Mouse (Mus musculus) liver, embryonic 16.5 days (tissue): Measurements from ENCODE around the gene Slit2. TPM values are rescaled to one million over a fixed set of nuclear protein-coding genes. Genes with fewer than 3 reads are reported as not detected.

Experiments used
- ATAC-seq: fragments of 200-750 bp; cut with Nextera tagmentation; 2 replicates; pipeline ENCODE4 v1.8.0; 2017; ENCODE audit warnings: low read depth, mild to moderate bottlenecking, moderate number of reproducible peaks, moderate library complexity
- H3K27ac ChIP-seq: fragments of 300-500 bp; sonication (generic); 2 replicates; pipeline ENCODE4 v1.5.1; 2014; ENCODE audit warnings: mild to moderate bottlenecking, low read length
- H3K27me3 ChIP-seq: fragments of 300-500 bp; sonication (generic); 2 replicates; pipeline ENCODE4 v1.6.1; 2014; ENCODE audit warnings: low read depth, low read length, mixed read lengths; ENCODE audit not compliant: control insufficient read depth, insufficient read depth
- H3K36me3 ChIP-seq: fragments of 300-500 bp; sonication (generic); 2 replicates; pipeline ENCODE4 v1.6.1; 2014; ENCODE audit warnings: mild to moderate bottlenecking; ENCODE audit not compliant: control insufficient read depth, insufficient read depth
- H3K4me1 ChIP-seq: fragments of 300-500 bp; sonication (generic); 2 replicates; pipeline ENCODE4 v1.6.1; 2014; ENCODE audit warnings: low read depth, low read length, mixed read lengths; ENCODE audit not compliant: control insufficient read depth
- H3K4me2 ChIP-seq: fragments of 300-500 bp; sonication (generic); 2 replicates; pipeline ENCODE4 v1.6.1; 2014; ENCODE audit warnings: low read depth, low read length, mixed read lengths
- H3K4me3 ChIP-seq: fragments of 300-500 bp; sonication (generic); 2 replicates; pipeline ENCODE4 v1.5.1; 2014; ENCODE audit warnings: low read depth, mild to moderate bottlenecking, low read length
- H3K9ac ChIP-seq: fragments of 300-500 bp; sonication (generic); 2 replicates; pipeline ENCODE4 v1.6.1; 2014; ENCODE audit warnings: low read depth, low read length
- H3K9me3 ChIP-seq: fragments of 300-500 bp; sonication (generic); replicated peaks from 2 replicates; pipeline ENCODE4 v1.6.1; 2016; ENCODE audit warnings: low read length; ENCODE audit not compliant: control insufficient read depth
- WGBS: fragments of 180-500 bp; shearing (Covaris S2); extraction: QIAGEN DNeasy Blood & Tissue Kit; methylation state at CpG from one replicate; pipeline ENCODE4 v1.1.7; 2014; ENCODE audit not compliant: insufficient replicate concordance; 5-methylcytosine and 5-hydroxymethylcytosine counted together
- polyA plus RNA-seq: library from polyadenylated mRNA; unstranded; fragments of >200 nt; fragmentation: Nextera tagmentation; extraction: Ambion mirVana; gene quantifications from 2 replicates; pipeline ENCODE4 v1.2.1, GENCODE M21; 2015

The Slit2 gene
- polyA plus RNA-seq, 1 experiment from 2014 or later: 0.47 TPM

DNA sequence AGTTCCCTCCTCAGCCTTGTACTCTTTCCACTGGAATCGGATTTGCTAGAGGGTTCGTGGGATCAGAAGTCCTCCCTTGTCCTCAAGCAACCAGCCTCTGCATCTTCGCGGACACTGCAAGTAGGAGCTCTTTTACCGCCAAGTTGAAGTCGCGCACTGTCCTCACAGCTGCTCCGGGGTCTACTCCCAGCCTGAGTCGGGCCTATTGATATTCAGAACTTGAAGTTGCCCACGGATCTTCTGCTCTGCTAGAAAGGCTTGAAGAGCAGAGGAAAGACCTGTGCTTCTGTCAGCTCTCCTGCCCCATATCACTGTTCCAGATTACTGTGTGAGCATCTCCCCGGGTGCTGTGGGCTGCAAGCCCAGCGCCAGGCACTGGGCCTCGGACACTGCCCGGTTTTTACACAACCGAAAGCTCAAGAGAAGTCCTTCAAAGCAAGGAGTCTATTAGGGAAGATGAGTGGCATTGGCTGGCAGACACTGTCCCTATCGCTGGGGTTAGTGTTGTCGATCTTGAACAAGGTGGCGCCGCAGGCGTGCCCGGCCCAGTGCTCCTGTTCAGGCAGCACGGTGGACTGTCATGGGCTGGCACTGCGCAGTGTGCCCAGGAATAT, 1.8 kb downstream of the Slit2 start:
- no peak for ATAC-seq
- H3K4me2 ChIP-seq: peak overlapping the region; percentile 81; the same call in 1 of the 2 replicates
- H3K27me3 ChIP-seq: peaks cover 40% of the 10 kb centered on the region
- H3K9ac ChIP-seq: no peak overlapping the region
- 1% methylated on average over 23 of the region's 23 CpGs for WGBS
- H3K9me3 ChIP-seq: no peaks in the 10 kb centered on the region
- H3K4me3 ChIP-seq: 0 out of 2 replicates have a peak overlapping the region, but pooled peaks have one; percentile 2
- no peak overlapping the region for H3K27ac ChIP-seq
- H3K4me1 ChIP-seq: no peaks in the 10 kb centered on the region
- H3K36me3 ChIP-seq: no peaks in the 10 kb centered on the region

DNA sequence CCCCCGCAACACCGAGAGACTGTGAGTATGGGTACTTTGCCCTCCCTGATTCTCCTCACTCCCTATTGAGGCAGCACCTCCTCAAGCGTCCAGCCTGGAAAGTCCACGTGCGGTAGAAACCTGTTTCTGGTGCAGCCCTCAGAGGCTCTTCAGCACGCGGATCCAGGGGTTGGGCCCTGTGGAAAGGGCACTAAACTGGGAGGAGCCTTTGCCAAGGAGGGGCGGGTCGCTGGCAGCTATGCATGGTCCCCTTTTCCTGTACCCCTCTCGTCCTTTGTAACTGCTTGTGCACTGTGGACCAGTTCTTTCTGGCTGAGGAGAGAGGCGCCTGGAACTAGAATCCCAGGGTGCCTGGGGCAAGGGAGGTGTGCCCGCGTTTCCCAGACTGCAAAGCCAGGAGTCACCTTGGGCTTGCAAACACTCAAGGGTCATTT, 2.3 kb downstream of the Slit2 start:
- Histone ChIP-seq H3K27me3 (peaks cover 40% of the 10 kb centered on the region), H3K4me3 (peak overlapping the region; percentile 6; the same call in 1 of the 2 replicates)

DNA sequence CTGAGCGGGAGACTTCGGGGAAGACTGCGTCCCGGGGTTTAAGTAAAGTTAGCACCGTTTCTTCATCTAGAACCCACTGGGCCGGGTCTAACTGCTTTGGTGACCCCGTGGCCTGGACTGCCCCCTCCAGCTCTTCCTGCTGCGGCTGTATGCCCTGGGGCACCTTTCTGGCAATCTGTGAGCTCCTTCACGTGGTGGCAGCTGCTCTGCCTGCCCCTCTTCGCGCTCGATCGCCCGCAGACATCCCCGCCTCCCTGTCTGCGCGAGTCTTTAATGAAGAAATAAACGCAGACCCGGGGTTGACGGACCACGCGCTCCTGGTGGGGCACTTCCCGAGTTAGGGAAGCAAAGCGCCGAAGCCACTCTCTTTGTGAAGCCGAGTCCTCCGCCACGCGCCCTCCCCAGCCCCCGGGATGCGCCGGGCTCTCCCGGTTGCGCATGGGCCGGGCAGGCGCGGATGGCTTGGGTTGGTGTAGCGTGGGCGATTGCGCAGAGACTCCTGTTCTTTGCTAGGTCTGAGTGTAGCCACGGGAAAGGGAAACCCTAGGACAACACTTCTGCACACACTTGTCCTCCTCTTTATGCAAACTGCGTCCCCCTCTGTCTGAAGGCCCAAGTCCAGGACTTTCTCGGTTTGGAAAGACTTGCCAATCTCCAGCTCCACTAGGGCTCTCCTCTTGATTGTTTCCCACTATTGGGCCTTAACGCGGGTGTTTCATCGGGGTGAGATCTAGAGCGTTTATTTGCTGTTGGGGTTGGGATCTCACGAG, 3.1 kb downstream of the Slit2 start:
- no peaks in the 10 kb centered on the region for H3K36me3 ChIP-seq
- H3K9ac ChIP-seq: no peak overlapping the region
- no peak overlapping the region for H3K27ac ChIP-seq
- peak overlapping the region; percentile 25; the same call in 1 of the 2 replicates for H3K4me2 ChIP-seq
- H3K27me3 ChIP-seq: peaks cover 40% of the 10 kb centered on the region
- H3K9me3 ChIP-seq: no peaks in the 10 kb centered on the region
- ATAC-seq: no peak
- H3K4me3 ChIP-seq: peak overlapping the region; percentile 16; the same call in 1 of the 2 replicates
- no peaks in the 10 kb centered on the region for H3K4me1 ChIP-seq
- 1% methylated on average over 48 of the region's 48 CpGs for WGBS

More for the DNA sequence above, 2.3 kb downstream of the Slit2 start:
- WGBS: 0% methylated on average over 13 of the region's 13 CpGs
- no peak overlapping the region; the same call in 1 of the 2 replicates for H3K4me2 ChIP-seq
- no peaks in the 10 kb centered on the region for H3K9me3 ChIP-seq
- H3K27ac ChIP-seq: no peak overlapping the region
- no peak for ATAC-seq
- H3K9ac ChIP-seq: no peak overlapping the region
- H3K36me3 ChIP-seq: no peaks in the 10 kb centered on the region
- no peaks in the 10 kb centered on the region for H3K4me1 ChIP-seq

DNA sequence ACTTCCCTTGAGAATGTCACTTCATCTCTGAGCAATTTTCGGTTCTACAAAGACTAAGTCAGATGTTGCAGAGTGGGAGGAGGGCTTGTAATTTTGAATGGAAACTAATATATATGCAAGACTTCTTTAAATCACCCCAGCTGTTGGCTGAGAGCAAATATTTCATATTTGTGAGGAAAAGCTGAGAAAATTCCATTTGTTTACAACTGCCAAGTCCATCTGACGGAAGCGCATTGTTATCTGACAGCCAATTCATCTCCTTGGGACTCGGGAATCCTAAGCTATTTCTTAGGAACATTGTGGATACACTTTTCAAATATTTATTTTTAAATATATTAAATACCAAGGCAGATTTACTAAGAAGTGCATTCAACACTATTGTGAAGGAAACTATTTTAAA, 8.0 kb downstream of the Slit2 start:
- peaks cover 10% of the 10 kb centered on the region for H3K27me3 ChIP-seq
- no peak overlapping the region for H3K4me2 ChIP-seq
- no peak overlapping the region for H3K4me3 ChIP-seq
- H3K36me3 ChIP-seq: no peaks in the 10 kb centered on the region
- H3K27ac ChIP-seq: no peak overlapping the region
- no peak overlapping the region for H3K9ac ChIP-seq
- no peaks in the 10 kb centered on the region for H3K4me1 ChIP-seq
- ATAC-seq: no peak
- WGBS: 65% methylated on average over 4 of the region's 4 CpGs
- no peaks in the 10 kb centered on the region for H3K9me3 ChIP-seq

DNA sequence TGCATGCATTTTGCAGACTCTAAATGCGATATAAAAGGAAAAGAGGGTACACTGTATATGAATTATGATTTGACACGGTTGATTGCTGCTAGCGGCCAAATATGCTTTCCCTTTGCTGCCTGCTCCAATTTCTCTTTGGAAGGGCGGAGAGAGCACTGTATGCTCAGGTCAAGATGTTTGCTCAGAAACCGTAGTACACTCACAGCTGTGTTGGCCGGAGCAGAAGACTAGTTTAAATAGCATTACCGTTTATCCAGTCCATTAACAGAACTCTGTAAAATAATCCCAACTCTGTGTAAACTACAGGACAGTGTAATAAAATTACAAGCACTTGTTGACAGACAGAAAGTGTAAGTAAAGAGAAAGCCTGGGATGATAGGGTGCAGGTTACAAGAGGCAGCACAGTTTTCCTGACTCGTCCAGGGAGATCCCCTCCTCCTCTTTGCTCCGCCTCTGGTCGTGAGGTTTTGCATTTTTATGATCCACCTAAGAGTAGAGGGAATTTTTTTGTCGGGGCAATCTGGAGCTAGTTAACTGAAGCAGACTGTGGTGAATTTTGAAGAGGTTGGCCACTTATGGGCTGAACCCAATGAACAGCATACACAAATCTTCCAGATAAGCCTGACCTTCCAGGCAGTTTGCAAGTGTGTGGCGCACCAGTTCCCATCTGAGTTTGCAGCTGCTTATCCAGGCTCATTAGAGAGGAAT, 20.9 kb downstream of the Slit2 start:
- no peaks in the 10 kb centered on the region for H3K4me1 ChIP-seq
- no peak overlapping the region for H3K4me2 ChIP-seq

DNA sequence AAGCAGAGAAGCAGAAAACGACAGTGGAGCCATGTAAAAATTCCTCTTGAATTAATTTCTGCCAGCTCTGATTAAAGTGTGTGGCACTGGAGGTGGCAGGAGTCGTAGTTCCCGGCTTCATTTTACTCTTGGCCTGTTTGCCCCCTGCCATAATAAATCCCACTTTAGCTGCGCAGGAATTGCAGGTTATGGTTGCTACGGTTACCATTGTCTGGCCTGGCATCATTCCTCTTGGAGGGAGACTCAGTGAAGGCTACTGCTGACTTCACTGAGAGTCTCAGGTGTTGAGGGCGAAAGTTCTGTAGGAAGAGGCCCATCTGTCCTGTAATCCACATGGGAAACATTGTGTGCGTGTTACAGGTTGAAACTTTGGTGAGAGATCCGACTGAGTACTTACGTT, 22.6 kb downstream of the Slit2 start:
- no peak for ATAC-seq
- Histone ChIP-seq H3K27ac (no peak overlapping the region), H3K4me1 (no peaks in the 10 kb centered on the region), H3K4me2 (no peak overlapping the region), H3K36me3 (no peaks in the 10 kb centered on the region), H3K9ac (no peak overlapping the region), H3K4me3 (no peak overlapping the region), H3K9me3 (no peaks in the 10 kb centered on the region), H3K27me3 (no peaks in the 10 kb centered on the region)
- WGBS: 58% methylated on average over 9 of the region's 9 CpGs

More for the DNA sequence above, 20.9 kb downstream of the Slit2 start:
- Histone ChIP-seq H3K27me3 (no peaks in the 10 kb centered on the region), H3K4me3 (no peak overlapping the region), H3K9me3 (no peaks in the 10 kb centered on the region), H3K9ac (no peak overlapping the region), H3K36me3 (no peaks in the 10 kb centered on the region), H3K27ac (no peak overlapping the region)
- ATAC-seq: no peak
- 53% methylated on average over 12 of the region's 12 CpGs for WGBS

DNA sequence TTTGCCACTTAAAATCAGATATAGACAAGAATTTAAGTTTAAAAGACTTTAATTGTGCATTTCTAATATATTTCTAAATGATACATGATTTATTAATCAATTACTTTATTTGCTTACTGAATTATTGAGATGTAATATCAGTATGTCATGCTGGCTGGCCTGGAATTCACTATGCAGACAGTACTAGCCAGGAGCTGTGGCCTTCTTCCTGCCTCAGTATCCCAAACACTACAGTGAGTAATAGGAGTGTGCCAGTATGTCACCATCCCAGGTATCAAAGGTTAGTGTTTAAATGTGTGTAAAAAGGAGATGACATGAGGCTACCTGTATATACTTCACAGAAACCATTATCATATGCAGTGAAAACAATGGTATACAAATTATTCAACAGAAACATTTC, 23.1 kb downstream of the Slit2 start:
- H3K9me3 ChIP-seq: no peaks in the 10 kb centered on the region
- H3K36me3 ChIP-seq: no peaks in the 10 kb centered on the region
- no peaks in the 10 kb centered on the region for H3K27me3 ChIP-seq
- no peak overlapping the region for H3K4me3 ChIP-seq
- no peak overlapping the region for H3K27ac ChIP-seq
- H3K4me2 ChIP-seq: no peak overlapping the region
- H3K9ac ChIP-seq: no peak overlapping the region
- H3K4me1 ChIP-seq: no peaks in the 10 kb centered on the region
- no peak for ATAC-seq

DNA sequence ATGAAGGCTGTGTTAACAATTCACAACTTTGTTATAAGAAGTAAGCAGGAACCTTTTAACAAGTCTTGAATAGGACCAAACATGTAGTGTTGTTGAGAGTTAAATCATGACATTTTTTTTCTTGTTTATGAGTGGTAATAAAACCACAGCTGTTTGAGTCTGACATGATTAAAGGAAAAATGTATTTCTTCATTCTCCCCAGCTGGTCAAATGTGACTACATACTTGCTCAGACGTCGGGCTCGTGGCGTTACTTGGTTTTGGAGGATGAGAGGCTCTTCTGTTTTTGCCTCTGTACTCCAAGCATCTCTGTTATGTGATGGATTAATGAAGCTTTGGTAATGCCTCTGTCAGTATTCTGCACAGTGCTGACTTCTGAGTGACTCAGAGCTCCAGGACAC, 40.5 kb downstream of the Slit2 start:
- 66% methylated on average over 4 of the region's 4 CpGs for WGBS
- H3K36me3 ChIP-seq: no peaks in the 10 kb centered on the region
- H3K9me3 ChIP-seq: no peaks in the 10 kb centered on the region
- H3K4me3 ChIP-seq: no peak overlapping the region
- H3K27me3 ChIP-seq: no peaks in the 10 kb centered on the region
- no peaks in the 10 kb centered on the region for H3K4me1 ChIP-seq
- ATAC-seq: no peak
- no peak overlapping the region for H3K4me2 ChIP-seq
- no peak overlapping the region for H3K9ac ChIP-seq
- no peak overlapping the region for H3K27ac ChIP-seq

DNA sequence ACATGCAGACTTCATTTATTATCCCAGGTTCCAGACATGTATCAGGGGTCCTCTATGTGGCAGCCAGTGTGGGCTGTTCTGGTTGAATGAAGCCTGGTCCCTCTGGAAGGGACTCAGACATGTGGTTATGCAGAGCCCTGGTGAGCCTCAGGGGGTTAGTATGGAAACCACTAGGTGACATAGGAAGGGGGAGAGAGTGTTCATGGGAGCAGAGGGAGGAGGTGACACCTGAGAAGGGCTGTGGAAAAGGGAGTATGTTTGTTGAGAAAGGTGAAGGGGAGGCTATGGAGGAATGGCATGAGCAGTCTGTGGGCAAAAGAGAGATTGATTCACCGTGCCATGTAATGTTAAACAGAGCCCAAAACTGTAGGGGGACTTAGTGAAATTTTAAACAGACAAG, 51.9 kb downstream of the Slit2 start:
- 40% methylated on average over 1 of the region's 1 CpGs for WGBS
- no peak overlapping the region for H3K4me2 ChIP-seq
- no peak for ATAC-seq

More for the DNA sequence above, 51.9 kb downstream of the Slit2 start:
- no peaks in the 10 kb centered on the region for H3K9me3 ChIP-seq
- H3K27me3 ChIP-seq: no peaks in the 10 kb centered on the region
- H3K27ac ChIP-seq: no peak overlapping the region
- no peaks in the 10 kb centered on the region for H3K4me1 ChIP-seq
- H3K9ac ChIP-seq: no peak overlapping the region
- H3K36me3 ChIP-seq: no peaks in the 10 kb centered on the region
- H3K4me3 ChIP-seq: no peak overlapping the region
